Mouse (Mus musculus) limb, embryonic 14.5 days (tissue): ENCODE results near the gene Zfp113. TPM values are rescaled to one million over a fixed set of nuclear protein-coding genes. Genes with fewer than 3 reads are reported as not detected.
A peak's percentile ranks its signal among the peaks of the same experiment; 100 is the strongest.

Experiments
- ATAC-seq: fragments of 200-750 bp; cut with Nextera tagmentation; 2 replicates; pipeline ENCODE4 v1.8.0; 2017; ENCODE audit warnings: low read depth, moderate number of reproducible peaks, moderate TSS enrichment; ENCODE audit not compliant: low FRiP score
- DNase-seq: peaks from one replicate; pipeline ENCODE4 v3.0.0-alpha.2; 2015; ENCODE audit warnings: low spot score
- H3K27ac ChIP-seq: fragments of 300-500 bp; sonication (generic); replicated peaks from 2 replicates; pipeline ENCODE4 v1.5.1; 2014; ENCODE audit warnings: low read depth, mild to moderate bottlenecking, low read length, moderate library complexity, mixed read lengths
- H3K27me3 ChIP-seq: fragments of 300-500 bp; sonication (generic); 2 replicates; pipeline ENCODE4 v1.6.1; 2014; ENCODE audit warnings: low read length, mixed read lengths; ENCODE audit not compliant: control insufficient read depth, insufficient read depth
- H3K36me3 ChIP-seq: fragments of 300-500 bp; sonication (generic); 2 replicates; pipeline ENCODE4 v1.6.1; 2014; ENCODE audit warnings: mild to moderate bottlenecking, low read length, moderate library complexity, mixed read lengths; ENCODE audit not compliant: control insufficient read depth, insufficient read depth
- H3K4me1 ChIP-seq: fragments of 300-500 bp; sonication (generic); 2 replicates; pipeline ENCODE4 v1.6.1; 2014; ENCODE audit warnings: antibody characterized with exemption, low read length, mixed read lengths; ENCODE audit not compliant: control insufficient read depth, insufficient read depth
- H3K4me2 ChIP-seq: fragments of 300-500 bp; sonication (generic); replicated peaks from 2 replicates; pipeline ENCODE4 v1.6.1; 2014; ENCODE audit warnings: low read depth, mild to moderate bottlenecking, low read length, moderate library complexity; ENCODE audit not compliant: severe bottlenecking
- H3K4me3 ChIP-seq: fragments of 300-500 bp; sonication (generic); replicated peaks from 2 replicates; pipeline ENCODE4 v1.5.1; 2014; ENCODE audit warnings: low read length
- H3K9ac ChIP-seq: fragments of 300-500 bp; sonication (generic); 2 replicates; pipeline ENCODE4 v1.6.1; 2014; ENCODE audit warnings: mild to moderate bottlenecking, low read depth, low read length, moderate library complexity; ENCODE audit not compliant: severe bottlenecking
- H3K9me3 ChIP-seq: fragments of 300-500 bp; sonication (generic); 2 replicates; pipeline ENCODE4 v1.6.1; 2016; ENCODE audit warnings: low read length; ENCODE audit not compliant: control insufficient read depth
- POLR2A ChIP-seq: fragments of 200-500 bp; IDR thresholded peaks from 2 replicates; pipeline ENCODE4 v1.8.0; 2012; ENCODE audit warnings: inconsistent platforms, mild to moderate bottlenecking, moderate library complexity, borderline replicate concordance; ENCODE audit not compliant: insufficient read depth, insufficient read length; ENCODE audit errors: extremely low read depth
- WGBS: fragments of 180-500 bp; shearing (Covaris S2); extraction: QIAGEN DNeasy Blood & Tissue Kit; methylation state at CpG from one replicate; pipeline ENCODE4 v1.1.7; 2014; 5-methylcytosine and 5-hydroxymethylcytosine counted together
- polyA plus RNA-seq, 2 experiments: library from polyadenylated mRNA; depleted of rRNA in 1 of 2; stranded (reverse) in 1 of 2; unstranded in 1 of 2; fragments of >200 nt; fragmentation: Nextera tagmentation in 1 of 2; extraction: Ambion mirVana in 1 of 2; gene quantifications; 2 replicates each; pipeline versions ENCODE4 v1.2.1 to v1.2.3; 2012 to 2014

Zfp113 gene
- polyA plus RNA-seq, 2 experiments, result 5.2 to 11.3 TPM

- peaks cover 59% of the 10 kb centered on the region for H3K36me3 ChIP-seq
- peak within 1 kb of the TSS; percentile 68 for H3K4me3 ChIP-seq
- H3K9me3 ChIP-seq, result no peaks in the 10 kb centered on the region
- peak within 1 kb of the TSS; percentile 67 for H3K9ac ChIP-seq
- H3K27me3 ChIP-seq, result no peaks in the 10 kb centered on the region
- peaks cover 16% of the 10 kb centered on the region for H3K4me1 ChIP-seq
- ATAC-seq (peak; percentile 92), DNase-seq (peak; percentile 100)
- peak; percentile 38; the same call in 1 of the 2 replicates for TF ChIP-seq POLR2A
- under 1% methylated on average over 54 of the region's 54 CpGs for WGBS
- H3K27ac ChIP-seq, result peak within 1 kb of the TSS; percentile 91
- peak within 1 kb of the TSS; percentile 74 for H3K4me2 ChIP-seq
Observed at GRCm38 (mm10) chr5:138171695-138172491, 16.3 kb upstream of the Zfp113 start, which contains the start of the genes Ap4m1 and Mcm7. Ap4m1 (plus strand) TSS chr5:138172002. Mcm7 (minus strand) TSS chr5:138172422.

GRCm38 (mm10) chr5:138170936-138171561 lies 15.5 kb upstream of the Zfp113 start:
- H3K27ac ChIP-seq, result peak overlapping the region; percentile 90
- H3K27me3 ChIP-seq, result no peaks in the 10 kb centered on the region
- peak overlapping the region; percentile 74 for H3K4me2 ChIP-seq
- H3K9ac ChIP-seq, result peak overlapping the region; percentile 67
- peak overlapping the region; percentile 68 for H3K4me3 ChIP-seq
- DNase-seq, result peak; percentile 96
- no peaks in the 10 kb centered on the region for H3K9me3 ChIP-seq
- H3K4me1 ChIP-seq, result peaks cover 16% of the 10 kb centered on the region
- WGBS, result 1% methylated on average over 47 of the region's 47 CpGs
- H3K36me3 ChIP-seq, result peaks cover 60% of the 10 kb centered on the region
- TF ChIP-seq POLR2A, result peak; percentile 81; the same call in 1 of the 2 replicates
- ATAC-seq, result peak; percentile 81

GRCm38 (mm10) chr5:138165594-138165993 lies 10.1 kb upstream of the Zfp113 start:
- no peak overlapping the region for H3K9ac ChIP-seq
- peaks cover 8% of the 10 kb centered on the region; the same call in 1 of the 2 replicates for H3K4me1 ChIP-seq
- no peak overlapping the region for H3K4me2 ChIP-seq
- H3K27ac ChIP-seq, result no peak overlapping the region
- no peak for TF ChIP-seq POLR2A
- 77% methylated on average over 8 of the region's 8 CpGs for WGBS
- H3K9me3 ChIP-seq, result no peaks in the 10 kb centered on the region
- no peaks in the 10 kb centered on the region for H3K27me3 ChIP-seq
- H3K4me3 ChIP-seq, result no peak overlapping the region
- H3K36me3 ChIP-seq, result peaks cover 67% of the 10 kb centered on the region
- ATAC-seq (no peak), DNase-seq (no peak)

GRCm38 (mm10) chr5:138163610-138164009 lies 8.1 kb upstream of the Zfp113 start:
- ATAC-seq (no peak), DNase-seq (no peak)
- no peak overlapping the region for H3K27ac ChIP-seq
- H3K4me1 ChIP-seq, result 0 out of 2 replicates have a peak, but pooled peaks cover 3% of the 10 kb centered on the region
- H3K9me3 ChIP-seq, result no peaks in the 10 kb centered on the region
- 64% methylated on average over 10 of the region's 10 CpGs for WGBS
- no peak for TF ChIP-seq POLR2A
- H3K36me3 ChIP-seq, result peaks cover 60% of the 10 kb centered on the region
- H3K27me3 ChIP-seq, result no peaks in the 10 kb centered on the region
- H3K9ac ChIP-seq, result no peak overlapping the region
- H3K4me3 ChIP-seq, result no peak overlapping the region
- no peak overlapping the region for H3K4me2 ChIP-seq

GRCm38 (mm10) chr5:138163046-138163445 lies 7.5 kb upstream of the Zfp113 start:
- Histone ChIP-seq H3K4me3 (no peak overlapping the region), H3K36me3 (peaks cover 54% of the 10 kb centered on the region), H3K9ac (no peak overlapping the region), H3K27ac (no peak overlapping the region), H3K4me1 (0 out of 2 replicates have a peak, but pooled peaks cover 3% of the 10 kb centered on the region), H3K9me3 (no peaks in the 10 kb centered on the region), H3K4me2 (no peak overlapping the region), H3K27me3 (no peaks in the 10 kb centered on the region)
- 76% methylated on average over 6 of the region's 6 CpGs for WGBS
- ATAC-seq, result no peak
- no peak for DNase-seq
- no peak for TF ChIP-seq POLR2A
